Mouse (Mus musculus): ENCODE results near the gene Il9. TPM values are rescaled to one million over a fixed set of nuclear protein-coding genes. Genes with fewer than 3 reads are reported as not detected.

The Il9 gene
- total RNA-seq, 1 experiment from 2014 or later = not detected

DNA sequence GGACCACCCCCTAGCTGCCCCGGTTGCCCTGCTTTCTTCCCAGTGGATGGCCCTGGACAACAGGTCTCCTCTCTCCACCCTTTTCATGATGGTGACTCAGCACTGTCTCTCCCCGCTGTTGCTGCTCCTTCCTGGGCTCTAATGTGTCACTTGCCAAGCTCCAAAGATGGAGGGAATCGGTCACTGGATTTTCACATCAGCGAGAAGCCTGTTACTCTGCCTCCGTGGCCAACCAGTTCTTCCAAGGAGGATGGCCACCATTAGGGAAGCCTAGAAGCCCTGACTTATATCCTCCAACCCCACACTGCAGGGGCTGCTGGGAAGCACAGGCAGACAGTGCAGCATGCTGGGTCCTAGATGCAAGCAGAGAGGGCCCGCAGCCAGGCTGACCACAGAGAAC is 10.8 kb downstream of the Il9 start:
- DNase-seq = no peak

DNA sequence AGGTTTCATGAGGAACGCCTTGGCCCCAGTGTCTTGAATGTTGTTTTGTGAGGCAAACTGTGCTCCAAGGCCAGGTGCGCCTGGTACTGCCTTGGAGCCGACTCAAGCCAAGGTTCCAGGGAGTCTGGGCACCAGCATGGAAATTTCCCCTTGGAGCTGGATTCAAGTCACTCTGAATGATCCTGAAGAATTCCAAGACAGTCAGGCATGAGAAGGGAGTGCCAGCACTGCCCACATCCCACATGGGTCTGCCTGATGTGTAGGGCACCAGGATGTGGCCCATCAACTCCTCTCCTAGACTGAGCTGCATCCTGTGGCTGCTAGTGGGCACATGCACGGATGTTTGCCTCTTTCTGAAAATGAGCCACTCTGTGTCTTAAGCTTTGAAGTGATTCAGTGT is 13.5 kb downstream of the Il9 start:
- DNase-seq = no peak

DNA sequence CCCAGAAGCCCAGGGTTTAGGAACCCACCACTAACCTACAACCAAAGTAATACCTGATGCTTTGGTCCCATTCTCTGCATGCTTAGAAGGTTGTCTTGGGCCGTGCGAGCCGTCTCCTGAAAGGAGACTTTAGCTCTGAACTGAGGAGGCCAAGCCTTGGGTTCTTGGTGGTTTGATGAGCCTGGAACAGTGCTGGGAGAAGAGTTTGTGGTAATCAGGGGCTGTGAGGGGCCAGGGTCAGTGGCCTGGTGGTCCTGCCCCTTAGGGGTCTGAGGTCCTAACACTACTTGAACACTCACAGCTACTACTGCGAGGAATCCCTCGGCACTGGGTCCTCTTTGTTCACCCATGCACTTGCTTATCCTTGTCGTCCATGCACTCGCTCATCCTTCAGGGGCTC is 14.3 kb downstream of the Il9 start:
- DNase-seq = no peak

DNA sequence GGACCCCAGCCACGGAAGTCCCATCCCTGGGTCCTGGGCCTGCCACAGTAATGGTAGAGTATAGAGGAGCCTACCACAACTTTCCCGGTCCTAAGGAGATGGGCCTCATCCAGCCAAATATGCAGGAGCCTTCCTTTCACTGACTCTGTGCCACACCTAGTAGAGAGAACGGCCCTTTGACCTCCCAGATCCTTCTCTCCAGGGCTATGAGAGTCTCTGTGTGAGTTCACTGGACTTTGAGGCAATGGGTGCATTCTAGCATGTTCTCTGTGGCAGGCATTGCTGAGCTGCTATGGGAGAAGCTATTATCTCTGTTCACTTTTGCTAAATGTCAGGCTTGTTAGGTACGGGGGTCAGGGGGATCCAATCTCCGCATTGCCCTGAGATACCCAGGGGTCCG is 18.3 kb downstream of the Il9 start:
- DNase-seq = no peak

DNA sequence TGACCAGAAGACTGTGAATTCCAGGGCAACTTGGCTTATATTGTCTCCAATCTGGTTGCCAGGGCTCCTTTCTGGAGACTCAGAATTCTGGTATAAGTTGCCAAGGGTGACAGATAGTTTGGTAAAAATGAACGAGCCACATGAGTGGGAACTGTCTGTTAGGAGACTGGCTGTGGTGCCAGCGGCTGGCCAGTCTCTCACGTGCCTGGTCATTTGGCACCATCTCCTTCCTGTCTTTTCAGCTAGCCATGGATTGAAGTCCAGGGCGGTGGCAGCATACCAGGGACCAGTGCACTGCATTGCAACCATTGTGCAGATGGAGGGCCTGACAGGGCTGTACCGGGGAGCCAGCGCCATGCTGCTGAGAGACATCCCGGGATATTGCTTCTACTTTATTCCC is 18.8 kb downstream of the Il9 start:
- DNase-seq = no peak

DNA sequence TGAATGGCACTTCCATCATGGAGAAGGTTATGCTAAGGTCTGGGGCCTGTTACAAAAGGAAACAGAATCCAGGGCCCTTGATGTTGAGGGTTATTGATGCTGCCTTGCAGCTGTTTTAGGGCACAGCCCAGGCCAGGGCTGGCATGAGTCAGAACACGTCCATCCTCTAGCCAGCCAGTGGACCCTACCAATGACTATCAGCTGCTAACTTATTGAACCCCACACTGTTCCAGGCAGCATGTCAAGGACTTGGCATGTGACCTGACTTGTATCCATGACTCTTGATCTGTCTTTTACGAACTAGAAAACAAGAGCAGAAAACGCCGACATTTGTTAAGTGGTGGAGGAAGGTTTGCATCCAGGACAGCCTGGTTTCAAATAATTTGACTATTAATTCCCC is 19.3 kb downstream of the Il9 start:
- DNase-seq = no peak

DNA sequence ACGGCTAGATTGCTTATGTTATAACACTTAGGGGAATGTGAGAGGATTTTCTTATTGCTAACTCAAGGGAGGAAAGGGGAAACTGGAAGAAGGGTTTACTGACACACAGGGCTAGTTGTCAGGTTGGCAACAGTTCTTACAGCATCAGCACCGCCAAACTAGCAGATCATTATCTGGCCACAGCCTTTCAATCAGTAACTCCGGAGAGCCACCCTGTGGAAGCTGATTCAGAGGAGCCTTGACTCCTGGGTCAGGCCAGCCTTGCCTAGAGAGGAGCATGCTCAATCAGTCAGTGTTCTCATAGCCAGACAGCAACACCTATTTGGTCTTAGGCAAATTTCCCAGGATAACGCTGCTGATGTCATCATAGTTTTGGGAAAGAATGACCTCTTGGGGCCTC is 20.6 kb downstream of the Il9 start:
- DNase-seq = no peak

DNA sequence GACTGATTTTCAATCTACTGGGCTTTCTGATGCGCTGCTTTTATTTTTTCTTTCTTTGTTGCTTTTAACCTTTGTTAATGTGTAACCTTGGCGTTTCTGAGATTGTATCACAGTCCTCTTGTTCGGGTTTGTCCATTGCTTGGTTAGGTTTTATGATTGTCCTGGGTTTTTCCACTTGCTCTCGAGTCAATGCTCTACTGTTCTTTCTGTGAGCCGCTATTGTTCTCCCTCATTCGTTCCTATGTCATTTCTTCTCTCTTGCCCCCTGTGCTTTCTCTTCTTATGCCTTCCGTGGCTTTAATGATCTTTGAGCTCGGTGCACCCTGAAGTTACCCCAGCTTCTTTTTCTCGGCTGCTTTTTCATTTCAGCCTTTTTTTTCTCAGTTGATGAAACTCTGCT is 24.0 kb downstream of the Il9 start:
- no peak for DNase-seq

DNA sequence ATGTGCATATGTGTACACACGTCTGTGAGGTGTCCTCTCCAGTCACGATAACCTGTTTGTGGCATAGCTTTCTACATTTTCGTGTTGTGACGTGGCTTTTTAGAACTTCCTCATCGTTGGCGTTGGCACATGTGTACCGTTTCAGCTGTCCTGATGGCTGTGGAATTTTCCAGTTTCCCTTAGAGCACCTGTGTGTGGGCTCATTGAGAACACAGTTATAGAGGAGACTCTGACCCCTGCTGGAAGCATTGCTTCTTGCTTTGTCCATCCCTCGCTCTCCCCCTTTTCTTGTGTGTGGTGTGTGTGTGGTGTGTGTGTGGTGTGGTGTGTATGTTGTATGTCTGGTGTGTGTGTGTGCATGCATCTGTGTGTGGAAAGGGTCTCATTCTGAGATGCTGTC is 32.0 kb downstream of the Il9 start:
- DNase-seq = no peak

DNA sequence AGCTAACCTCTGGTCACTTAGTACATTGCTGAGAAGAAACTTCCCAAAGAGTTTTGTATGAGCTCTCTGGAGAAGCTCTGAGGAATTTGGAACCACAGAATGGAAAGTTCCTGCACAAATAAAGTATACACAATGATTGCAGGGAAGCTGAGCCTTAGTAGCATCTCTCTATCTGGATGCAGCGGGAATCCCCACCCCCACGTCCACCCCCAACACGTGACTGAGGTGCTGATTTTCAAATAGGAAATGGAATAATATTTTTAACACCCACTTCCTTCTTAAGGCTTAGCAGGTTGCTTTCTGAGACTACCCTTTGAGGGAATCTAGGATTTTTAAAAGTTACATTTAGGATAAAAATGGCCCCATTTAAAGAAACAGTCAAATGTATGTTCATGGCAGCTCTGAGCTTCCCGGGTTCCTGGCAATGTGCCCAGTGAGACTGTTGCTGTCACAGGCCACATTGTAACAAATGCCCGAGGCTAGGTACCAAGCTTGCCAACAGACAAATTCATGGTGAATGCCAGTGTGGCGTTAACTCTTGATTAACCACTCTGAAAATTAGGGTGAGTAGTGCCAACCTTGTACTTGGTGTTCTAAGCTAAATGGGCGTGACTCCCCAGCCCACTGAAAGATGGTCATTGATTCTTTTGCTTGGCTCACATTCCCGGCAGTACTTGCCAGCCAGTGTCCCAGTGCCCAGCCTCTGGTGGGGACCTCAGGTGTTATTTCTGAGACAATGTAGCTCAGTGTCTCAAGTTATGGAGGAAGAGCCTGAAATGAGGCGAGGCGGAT is 32.6 kb downstream of the Il9 start:
- DNase-seq = peak; percentile 56

DNA sequence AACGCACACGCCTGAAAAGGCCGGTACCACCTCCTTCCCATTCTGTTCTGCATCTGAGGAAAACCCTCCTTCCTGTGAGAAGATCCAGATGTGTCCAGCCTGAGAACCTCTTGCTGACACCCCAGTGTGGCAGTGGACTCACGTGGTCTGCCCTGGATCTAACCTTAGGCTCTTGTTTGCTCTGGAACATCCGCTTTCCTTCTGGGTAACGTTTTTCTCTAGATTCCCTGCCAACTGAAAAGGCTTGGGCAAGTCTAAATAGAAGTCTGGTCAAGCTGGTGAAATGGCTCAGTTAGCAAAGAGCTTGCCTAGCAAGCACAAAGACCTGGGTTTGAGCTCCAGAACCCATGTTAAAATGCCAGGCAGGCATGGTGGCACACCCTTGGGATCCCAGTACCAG is 37.0 kb downstream of the Il9 start:
- no peak for DNase-seq

DNA sequence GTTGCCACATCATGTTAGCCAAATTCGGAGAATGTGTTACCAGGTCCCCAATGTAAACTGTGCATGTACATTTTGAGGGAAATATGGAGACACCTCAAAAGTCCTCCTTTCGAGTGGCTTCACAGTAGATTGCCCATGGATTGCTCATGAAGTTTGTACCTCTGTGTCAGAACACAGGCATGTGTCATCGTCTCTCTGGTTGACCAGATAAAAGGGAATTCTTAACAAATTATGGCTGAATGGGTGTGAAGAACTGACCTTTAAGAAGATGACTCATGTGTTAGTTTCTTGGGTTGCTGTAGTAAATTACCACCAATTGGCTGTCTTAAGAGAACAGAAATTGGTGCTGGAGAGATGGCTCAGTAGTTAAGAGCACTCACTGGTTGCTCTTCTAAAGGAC is 37.9 kb downstream of the Il9 start:
- DNase-seq = no peak

DNA sequence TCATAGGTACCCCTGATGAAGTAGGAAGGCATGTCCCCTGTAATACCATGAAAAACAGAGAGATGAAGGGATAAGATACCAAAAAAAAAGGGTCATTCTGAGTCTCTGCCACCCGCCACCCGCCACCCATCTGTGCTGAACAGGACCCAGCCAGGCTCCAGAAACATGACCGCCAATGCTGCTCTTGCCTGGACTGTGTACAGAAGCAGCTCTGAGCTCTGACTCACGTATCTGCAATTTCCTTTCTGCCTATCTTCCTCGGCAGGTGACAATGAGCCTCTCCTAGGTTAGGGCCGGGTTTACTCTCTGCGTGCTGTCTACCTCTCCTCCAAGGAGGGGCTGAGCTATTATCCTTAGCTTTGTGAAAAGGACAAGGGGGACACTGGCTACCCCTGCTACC is 38.6 kb downstream of the Il9 start:
- DNase-seq = no peak

DNA sequence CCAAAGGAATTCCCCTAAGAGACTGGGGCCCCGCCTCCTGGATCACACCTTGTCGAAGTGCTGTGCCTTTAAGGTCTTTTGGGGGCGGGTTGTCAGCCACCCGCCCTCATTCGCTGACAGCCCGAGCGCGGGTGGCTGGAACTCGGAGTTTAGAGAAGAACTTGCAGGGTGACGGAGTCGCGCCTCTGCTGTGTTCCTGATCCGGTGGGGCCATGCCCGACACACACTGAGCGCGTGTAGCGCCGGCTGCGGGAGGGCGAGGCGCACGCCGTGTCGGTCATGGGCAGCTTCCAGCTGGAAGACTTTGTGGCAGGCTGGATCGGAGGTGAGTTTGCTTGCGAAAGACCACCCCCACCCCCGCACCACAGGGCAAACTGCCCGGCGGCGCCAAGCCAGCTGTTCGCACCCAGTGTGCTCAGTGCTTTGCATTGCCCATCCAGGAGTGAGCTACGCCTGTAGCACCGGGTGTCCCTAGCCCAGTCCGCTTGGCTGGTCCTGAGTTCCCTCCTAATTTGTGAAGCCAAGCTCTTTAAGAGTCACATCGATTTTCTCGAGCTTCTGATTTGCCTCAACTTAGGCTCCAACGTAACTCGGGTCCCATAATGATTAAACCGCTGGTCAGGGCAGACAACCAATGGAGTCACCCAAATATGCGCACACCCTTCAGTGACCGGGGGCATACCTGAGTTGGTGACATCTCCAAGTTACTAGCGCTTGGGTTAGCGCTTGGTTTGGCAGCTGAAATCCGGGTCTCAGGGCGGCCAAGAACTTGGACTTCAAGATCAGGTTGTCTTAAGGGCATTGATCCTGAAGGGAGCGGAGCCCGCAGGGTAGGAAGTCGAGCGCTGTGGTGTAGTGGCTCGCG is 43.6 kb downstream of the Il9 start, which contains the start of gene Slc25a48:
TSS of gene Slc25a48 (plus strand) at position 145 of the 865 bp plus-strand sequence.
- DNase-seq = peak; percentile 81

DNA sequence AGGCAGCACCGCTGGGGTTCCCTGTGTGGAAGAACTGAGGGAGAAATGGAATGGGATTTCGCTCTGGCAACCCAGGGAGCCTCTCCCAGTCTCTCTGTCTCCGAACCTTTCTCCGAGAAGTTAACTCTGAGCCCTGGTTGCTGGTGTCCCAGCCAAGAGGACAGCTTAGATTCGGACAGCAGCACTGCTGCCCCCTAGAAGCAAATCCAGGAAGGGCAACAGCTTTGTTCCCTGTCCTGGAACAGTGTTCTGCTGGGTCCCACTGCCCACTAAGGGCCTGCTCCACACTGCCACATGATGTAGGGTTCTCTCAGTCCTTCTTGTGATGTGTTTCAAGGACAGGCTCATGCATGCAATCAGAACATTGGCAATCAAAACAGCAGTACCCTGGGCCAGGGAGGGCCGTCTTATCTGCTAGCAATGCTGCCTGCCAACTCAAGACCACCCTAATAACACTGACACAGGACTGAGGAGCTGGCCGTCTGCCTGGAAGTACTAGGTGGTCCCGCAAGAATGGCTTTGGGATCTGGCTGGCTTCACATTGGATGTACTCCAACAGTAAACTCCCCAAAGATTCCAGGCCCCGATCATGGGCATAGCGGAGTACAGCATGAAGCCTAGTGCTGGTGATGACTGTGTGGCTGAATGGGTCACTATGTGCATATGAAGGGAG is 46.3 kb downstream of the Il9 start:
- DNase-seq = no peak

DNA sequence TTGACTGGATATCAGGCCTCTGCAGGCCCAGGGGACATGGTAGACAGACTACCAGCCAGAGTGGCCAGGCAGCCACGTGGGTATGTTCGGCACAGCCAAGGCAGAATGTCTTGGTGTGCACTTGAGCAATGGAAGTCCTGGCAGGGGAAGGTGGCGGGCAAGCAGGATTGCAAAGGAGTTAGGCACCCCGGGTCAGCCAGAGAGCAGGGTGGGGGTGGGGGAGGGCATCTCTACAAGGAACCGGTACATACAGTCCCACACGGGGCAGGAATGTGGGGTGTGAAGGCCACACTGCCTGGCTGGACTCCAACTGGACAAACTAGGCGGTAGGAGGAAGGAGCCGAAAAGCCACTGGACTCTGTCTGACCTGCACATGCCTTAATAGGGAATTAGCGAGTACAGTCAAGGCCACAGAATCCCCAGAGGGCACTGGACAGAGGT is 47.7 kb downstream of the Il9 start:
- peak; percentile 80 for DNase-seq

DNA sequence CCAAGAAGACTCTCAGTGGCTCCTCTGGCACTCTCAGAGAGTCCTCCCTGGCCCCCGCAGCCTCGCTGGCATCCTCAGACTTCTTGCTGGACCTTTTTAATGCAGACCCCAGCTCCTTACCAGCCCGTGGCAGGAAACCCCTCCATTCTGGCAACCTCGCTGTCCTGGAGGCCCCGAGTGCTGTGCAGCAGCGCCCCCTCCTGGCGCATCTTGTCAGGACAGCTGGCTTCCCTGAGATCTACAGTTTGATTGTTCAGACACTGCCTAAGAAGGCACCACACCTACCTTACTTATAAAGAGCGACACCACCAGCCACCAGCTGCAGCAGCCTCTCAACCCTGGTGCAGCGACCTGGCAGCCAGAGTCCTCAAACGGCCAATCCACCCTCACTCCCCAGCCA is 48.6 kb downstream of the Il9 start:
- DNase-seq = peak; percentile 76

DNA sequence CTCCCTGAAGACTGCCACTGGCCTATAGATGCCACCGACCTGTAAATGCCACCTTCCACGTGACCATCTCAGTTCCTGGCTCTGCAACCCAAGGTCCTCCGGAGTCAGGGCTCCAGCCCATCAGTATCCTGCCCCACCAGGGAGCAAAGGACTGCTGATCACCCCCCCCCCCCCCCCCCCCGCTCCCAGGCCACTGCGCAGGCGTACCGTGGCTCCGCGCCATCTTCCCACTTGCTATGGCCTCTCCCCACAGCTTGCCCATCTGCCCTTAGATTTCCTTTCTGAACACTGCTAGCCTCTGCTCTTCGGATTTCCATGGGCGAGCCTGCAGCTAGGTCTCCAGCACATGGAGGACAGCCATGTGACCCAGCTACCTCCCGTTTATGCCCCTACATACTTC is 49.5 kb downstream of the Il9 start:
- no peak for DNase-seq

Other genes with a start within 250 kb of the Il9 start
- gene Neurog1, start 230.1 kb downstream of the Il9 start, total RNA-seq (2021) = not detected in 2 replicates
- gene Cxcl14, start 185.7 kb downstream of the Il9 start, total RNA-seq (2021) = 23.9 and 27.3 TPM in 2 replicates
- gene Gm3045, start 55.7 kb downstream of the Il9 start, total RNA-seq (2021) = not detected in 2 replicates
- gene Slc25a48, start 43.9 kb downstream of the Il9 start, total RNA-seq (2021) = 2.7 and 4.6 TPM in 2 replicates
- gene Fbxl21, start 40.2 kb upstream of the Il9 start, total RNA-seq (2021) = 2.7 and 3.0 TPM in 2 replicates
- 1.3 and 46.7 TPM in 2 replicates for gene Lect2, start 66.3 kb upstream of the Il9 start, total RNA-seq (2021)
- gene Tgfbi, start 127.3 kb upstream of the Il9 start, total RNA-seq (2021) = 40.1 and 59.6 TPM in 2 replicates
- gene Smad5, start 220.8 kb upstream of the Il9 start, total RNA-seq (2021) = 50.9 and 61.1 TPM in 2 replicates

All from adrenal gland, postnatal 14 days (tissue).